Mouse (Mus musculus): ENCODE measurements around the gene Supt6. TPM values are rescaled to one million over a fixed set of nuclear protein-coding genes. Genes with fewer than 3 reads are reported as not detected.

The Supt6 gene
- polyA plus RNA-seq, 1 experiment from 2014 or later = 35.4 TPM

DNA sequence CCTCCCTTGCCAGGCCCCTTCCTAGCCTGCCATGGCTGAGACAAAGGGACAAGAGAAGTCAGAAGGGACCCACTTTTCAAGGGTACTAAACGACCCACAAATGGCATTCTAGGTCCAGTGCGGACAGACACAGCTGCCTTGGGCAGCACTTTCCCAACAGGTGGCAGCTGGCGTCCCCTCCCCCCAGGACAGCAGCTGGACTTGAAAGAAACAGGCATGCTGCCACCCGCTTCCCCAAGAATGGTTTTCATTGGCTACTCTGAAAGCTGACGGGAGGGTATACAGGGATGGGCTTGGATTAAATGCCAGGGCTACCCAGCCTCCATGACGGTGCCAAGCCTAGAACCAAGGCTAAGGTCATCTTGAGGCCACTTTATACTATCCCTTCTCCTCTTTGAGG, 83.3 kb downstream of the Supt6 start:
- H3K27me3 ChIP-seq (ENCODE audit: control insufficient read depth, insufficient read depth, low read length) = no peaks in the 10 kb centered on the region
- DNase-seq (ENCODE audit: low spot score) = no peak
- peak overlapping the region; percentile 84; the same call in 1 of the 2 replicates for H3K4me3 ChIP-seq (ENCODE audit: low read depth, low read length)
- no peaks in the 10 kb centered on the region for H3K9me3 ChIP-seq (ENCODE audit: control insufficient read depth, low read length)
- WGBS = 56% methylated on average over 6 of the region's 6 CpGs
- peaks cover 28% of the 10 kb centered on the region for H3K4me1 ChIP-seq (ENCODE audit: control insufficient read depth, insufficient read depth, low read length)
- no peak for ATAC-seq (ENCODE audit: insufficient read depth, low FRiP score, low TSS enrichment)
- peaks cover 34% of the 10 kb centered on the region for H3K36me3 ChIP-seq (ENCODE audit: control insufficient read depth, insufficient read depth, low read length)
- H3K27ac ChIP-seq (ENCODE audit: low read depth, low read length) = 0 out of 2 replicates have a peak overlapping the region, but pooled peaks have one; percentile 44
- peak overlapping the region; percentile 89 for H3K4me2 ChIP-seq (ENCODE audit: low read depth)
- H3K9ac ChIP-seq (ENCODE audit: low read length) = no peak overlapping the region

DNA sequence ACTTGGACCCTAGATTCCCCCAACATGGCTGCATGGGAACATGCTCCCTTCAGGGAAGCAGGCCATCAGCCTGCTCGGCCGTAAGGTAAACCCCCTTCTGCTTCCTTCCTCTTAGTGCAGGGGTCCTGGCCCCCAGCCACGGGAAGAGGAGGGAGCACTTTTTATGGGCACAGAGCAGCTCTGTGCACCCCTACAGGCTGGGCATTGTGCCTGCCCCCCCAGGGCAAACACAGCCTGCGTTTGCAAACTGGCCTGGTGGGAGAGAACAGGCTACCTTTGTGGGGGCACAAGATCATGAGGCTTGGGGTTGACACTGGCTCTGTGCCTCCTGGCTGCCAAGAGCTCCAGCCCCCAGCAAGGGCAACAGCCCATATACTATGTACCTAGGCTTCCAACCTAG, 83.8 kb downstream of the Supt6 start:
- ATAC-seq (ENCODE audit: insufficient read depth, low FRiP score, low TSS enrichment) = no peak
- Histone ChIP-seq H3K4me1 (ENCODE audit: control insufficient read depth, insufficient read depth, low read length) (peaks cover 28% of the 10 kb centered on the region), H3K27ac (ENCODE audit: low read depth, low read length) (0 out of 2 replicates have a peak overlapping the region, but pooled peaks have one; percentile 44), H3K9ac (ENCODE audit: low read length) (no peak overlapping the region), H3K9me3 (ENCODE audit: control insufficient read depth, low read length) (no peaks in the 10 kb centered on the region), H3K4me2 (ENCODE audit: low read depth) (no peak overlapping the region), H3K36me3 (ENCODE audit: control insufficient read depth, insufficient read depth, low read length) (peaks cover 36% of the 10 kb centered on the region), H3K4me3 (ENCODE audit: low read depth, low read length) (peak overlapping the region; percentile 84; the same call in 1 of the 2 replicates), H3K27me3 (ENCODE audit: control insufficient read depth, insufficient read depth, low read length) (no peaks in the 10 kb centered on the region)
- WGBS = 73% methylated on average over 4 of the region's 4 CpGs
- no peak for DNase-seq (ENCODE audit: low spot score)

DNA sequence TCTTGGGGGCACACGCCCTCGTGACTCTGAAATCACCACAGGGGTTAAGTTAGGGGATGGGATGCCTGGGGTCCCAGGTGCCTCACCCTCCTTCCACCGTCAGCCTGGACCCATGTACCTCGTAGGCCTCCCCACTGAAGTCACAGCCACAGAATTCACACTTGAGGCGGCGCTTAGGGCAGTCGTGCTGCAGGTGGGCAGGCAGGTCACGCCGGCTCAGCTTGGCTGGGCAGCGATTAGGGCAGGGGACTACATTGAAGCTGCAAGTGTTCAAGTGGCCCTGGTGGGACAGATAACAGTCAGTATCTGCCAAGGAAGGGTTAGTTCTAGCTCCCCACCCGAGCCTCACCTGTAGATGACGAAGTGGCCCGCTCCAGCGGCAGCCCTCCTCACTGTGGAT, 84.6 kb downstream of the Supt6 start:
- Histone ChIP-seq H3K4me1 (ENCODE audit: control insufficient read depth, insufficient read depth, low read length) (peaks cover 27% of the 10 kb centered on the region), H3K36me3 (ENCODE audit: control insufficient read depth, insufficient read depth, low read length) (peaks cover 36% of the 10 kb centered on the region), H3K27ac (ENCODE audit: low read depth, low read length) (no peak overlapping the region), H3K4me2 (ENCODE audit: low read depth) (no peak overlapping the region), H3K27me3 (ENCODE audit: control insufficient read depth, insufficient read depth, low read length) (no peaks in the 10 kb centered on the region), H3K9me3 (ENCODE audit: control insufficient read depth, low read length) (no peaks in the 10 kb centered on the region), H3K4me3 (ENCODE audit: low read depth, low read length) (no peak overlapping the region), H3K9ac (ENCODE audit: low read length) (no peak overlapping the region)
- DNase-seq (ENCODE audit: low spot score) = no peak
- ATAC-seq (ENCODE audit: insufficient read depth, low FRiP score, low TSS enrichment) = no peak
- 93% methylated on average over 14 of the region's 14 CpGs for WGBS

DNA sequence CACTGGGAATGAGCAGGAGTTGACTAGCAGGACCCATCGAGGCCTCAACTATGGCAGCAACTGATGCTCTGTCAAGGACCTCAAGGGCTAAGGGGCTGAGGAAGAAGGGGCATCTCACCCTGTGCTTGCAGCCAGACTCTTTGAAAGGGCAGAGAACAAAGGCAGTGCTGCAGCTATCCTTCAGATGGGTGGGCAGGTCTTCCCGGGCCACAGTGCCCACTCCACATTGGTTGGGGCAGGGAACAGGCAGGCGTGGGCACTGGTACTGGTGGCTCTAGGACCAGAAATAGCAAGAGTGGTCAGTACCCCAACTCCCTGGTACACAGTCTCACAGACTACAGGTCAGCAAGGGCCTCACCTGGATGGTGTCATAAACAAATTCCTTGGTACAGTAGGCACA, 85.1 kb downstream of the Supt6 start:
- no peak overlapping the region for H3K9ac ChIP-seq (ENCODE audit: low read length)
- peaks cover 36% of the 10 kb centered on the region for H3K36me3 ChIP-seq (ENCODE audit: control insufficient read depth, insufficient read depth, low read length)
- no peak overlapping the region for H3K27ac ChIP-seq (ENCODE audit: low read depth, low read length)
- ATAC-seq (ENCODE audit: insufficient read depth, low FRiP score, low TSS enrichment) = no peak
- DNase-seq (ENCODE audit: low spot score) = no peak
- WGBS = 90% methylated on average over 3 of the region's 3 CpGs
- no peaks in the 10 kb centered on the region for H3K9me3 ChIP-seq (ENCODE audit: control insufficient read depth, low read length)
- H3K4me1 ChIP-seq (ENCODE audit: control insufficient read depth, insufficient read depth, low read length) = peaks cover 22% of the 10 kb centered on the region
- no peak overlapping the region for H3K4me3 ChIP-seq (ENCODE audit: low read depth, low read length)
- H3K27me3 ChIP-seq (ENCODE audit: control insufficient read depth, insufficient read depth, low read length) = no peaks in the 10 kb centered on the region
- H3K4me2 ChIP-seq (ENCODE audit: low read depth) = no peak overlapping the region

DNA sequence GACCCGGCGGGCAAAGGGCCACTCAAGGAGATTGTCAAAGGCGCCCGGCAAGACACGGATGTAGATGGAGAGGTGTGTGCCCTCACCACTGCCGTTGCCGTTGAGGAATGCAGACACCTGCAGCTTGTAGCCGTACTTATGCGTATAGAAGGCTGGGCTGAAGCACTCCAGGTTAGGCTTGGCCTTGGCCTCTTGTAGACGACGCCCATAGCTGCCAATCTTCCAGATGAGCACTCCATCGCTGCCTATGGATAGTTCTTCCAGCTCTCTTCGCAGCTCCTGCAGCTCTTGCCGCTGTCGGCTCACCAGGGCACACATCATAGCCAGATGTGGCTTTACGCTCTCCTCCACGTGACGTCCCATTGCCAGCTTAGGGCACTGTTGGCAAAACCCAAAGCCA, 85.6 kb downstream of the Supt6 start:
- ATAC-seq (ENCODE audit: insufficient read depth, low FRiP score, low TSS enrichment) = no peak
- H3K36me3 ChIP-seq (ENCODE audit: control insufficient read depth, insufficient read depth, low read length) = peaks cover 36% of the 10 kb centered on the region
- WGBS = 92% methylated on average over 18 of the region's 18 CpGs

DNA sequence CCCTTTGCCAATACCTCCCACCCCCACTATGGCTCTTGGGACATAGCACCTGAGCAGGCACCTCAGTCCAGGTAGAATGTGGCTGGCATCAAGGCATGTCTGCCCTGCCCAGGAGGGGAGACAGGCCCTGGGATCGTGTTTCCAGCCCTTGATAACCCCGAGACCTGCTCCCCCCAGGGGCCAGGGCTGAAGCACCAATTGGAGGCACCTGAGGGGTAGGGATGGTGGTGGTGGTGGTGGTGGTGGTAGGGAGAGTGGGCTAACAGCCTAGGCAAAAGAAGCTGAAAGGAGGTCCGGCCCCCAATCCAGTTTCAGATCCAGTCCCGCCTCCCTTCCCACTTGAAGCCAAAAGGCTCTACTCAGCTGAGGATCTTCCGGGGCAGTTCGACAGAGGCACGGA, 86.2 kb downstream of the Supt6 start:
- Histone ChIP-seq H3K9ac (ENCODE audit: low read length) (no peak overlapping the region), H3K9me3 (ENCODE audit: control insufficient read depth, low read length) (no peaks in the 10 kb centered on the region), H3K4me2 (ENCODE audit: low read depth) (no peak overlapping the region), H3K36me3 (ENCODE audit: control insufficient read depth, insufficient read depth, low read length) (peaks cover 39% of the 10 kb centered on the region), H3K4me3 (ENCODE audit: low read depth, low read length) (no peak overlapping the region), H3K27ac (ENCODE audit: low read depth, low read length) (no peak overlapping the region), H3K4me1 (ENCODE audit: control insufficient read depth, insufficient read depth, low read length) (peaks cover 20% of the 10 kb centered on the region), H3K27me3 (ENCODE audit: control insufficient read depth, insufficient read depth, low read length) (no peaks in the 10 kb centered on the region)
- WGBS = 87% methylated on average over 7 of the region's 7 CpGs
- no peak for ATAC-seq (ENCODE audit: insufficient read depth, low FRiP score, low TSS enrichment)
- DNase-seq (ENCODE audit: low spot score) = no peak

More for the DNA sequence above, 85.6 kb downstream of the Supt6 start:
- Histone ChIP-seq H3K4me1 (ENCODE audit: control insufficient read depth, insufficient read depth, low read length) (peaks cover 20% of the 10 kb centered on the region), H3K27ac (ENCODE audit: low read depth, low read length) (no peak overlapping the region), H3K4me3 (ENCODE audit: low read depth, low read length) (no peak overlapping the region), H3K4me2 (ENCODE audit: low read depth) (no peak overlapping the region), H3K9ac (ENCODE audit: low read length) (no peak overlapping the region), H3K27me3 (ENCODE audit: control insufficient read depth, insufficient read depth, low read length) (no peaks in the 10 kb centered on the region), H3K9me3 (ENCODE audit: control insufficient read depth, low read length) (no peaks in the 10 kb centered on the region)
- no peak for DNase-seq (ENCODE audit: low spot score)

DNA sequence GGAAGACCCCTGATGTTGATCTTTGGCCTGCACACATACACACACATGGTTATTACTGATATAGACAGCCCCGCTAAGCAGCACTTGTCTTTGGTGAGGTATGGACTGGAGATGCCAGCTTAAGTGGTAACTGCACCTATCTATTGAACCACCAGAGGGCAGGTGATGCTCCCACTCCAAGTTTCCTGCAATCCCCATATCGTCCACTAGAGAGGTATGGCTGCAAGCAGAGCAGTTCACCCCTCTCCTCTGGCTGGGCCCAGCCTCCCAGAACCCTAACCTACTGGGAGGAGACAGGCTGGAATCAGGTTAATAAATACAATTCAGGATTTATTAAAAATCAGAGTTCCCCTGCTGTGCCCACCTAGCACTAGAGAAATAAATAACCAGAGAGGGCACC, 86.7 kb downstream of the Supt6 start:
- ATAC-seq (ENCODE audit: insufficient read depth, low FRiP score, low TSS enrichment) (peak; percentile 29; the same call in 1 of the 2 replicates), DNase-seq (ENCODE audit: low spot score) (peak; percentile 81)
- no peak overlapping the region for H3K27ac ChIP-seq (ENCODE audit: low read depth, low read length)
- WGBS = 39% methylated on average over 2 of the region's 2 CpGs
- H3K9ac ChIP-seq (ENCODE audit: low read length) = no peak overlapping the region
- H3K27me3 ChIP-seq (ENCODE audit: control insufficient read depth, insufficient read depth, low read length) = no peaks in the 10 kb centered on the region
- H3K4me2 ChIP-seq (ENCODE audit: low read depth) = no peak overlapping the region
- no peak overlapping the region for H3K4me3 ChIP-seq (ENCODE audit: low read depth, low read length)
- H3K9me3 ChIP-seq (ENCODE audit: control insufficient read depth, low read length) = no peaks in the 10 kb centered on the region
- peaks cover 20% of the 10 kb centered on the region for H3K4me1 ChIP-seq (ENCODE audit: control insufficient read depth, insufficient read depth, low read length)
- peaks cover 43% of the 10 kb centered on the region for H3K36me3 ChIP-seq (ENCODE audit: control insufficient read depth, insufficient read depth, low read length)

Small RNA genes within 50 kb of the gene (microRNA-seq; reads per million reads assigned to microRNA genes)
- not detected for gene Mir7653

Other genes starting within 250 kb of the Supt6 start
- 18.4 and 19.4 TPM in 2 replicates for gene Dhrs13, start 213.7 kb downstream of the Supt6 start, polyA plus RNA-seq (2014; fragmentation: Nextera tagmentation; extraction: Ambion mirVana)
- 60.8 and 62.9 TPM in 2 replicates for gene Flot2, start 208.1 kb downstream of the Supt6 start, polyA plus RNA-seq (2014; fragmentation: Nextera tagmentation; extraction: Ambion mirVana)
- 35.9 and 37.3 TPM in 2 replicates for gene Eral1, start 165.6 kb downstream of the Supt6 start, polyA plus RNA-seq (2014; fragmentation: Nextera tagmentation; extraction: Ambion mirVana)
- gene Fam222b, start 151.3 kb downstream of the Supt6 start, polyA plus RNA-seq (2014; fragmentation: Nextera tagmentation; extraction: Ambion mirVana) = 27.6 and 33.2 TPM in 2 replicates
- 109 and 124 TPM in 2 replicates for gene Traf4, start 80.4 kb downstream of the Supt6 start, polyA plus RNA-seq (2014; fragmentation: Nextera tagmentation; extraction: Ambion mirVana)
- 6.6 and 7.8 TPM in 2 replicates for gene Nek8, start 69.3 kb downstream of the Supt6 start, polyA plus RNA-seq (2014; fragmentation: Nextera tagmentation; extraction: Ambion mirVana)
- gene Tlcd1, start 69.3 kb downstream of the Supt6 start, polyA plus RNA-seq (2014; fragmentation: Nextera tagmentation; extraction: Ambion mirVana) = 9.1 and 9.9 TPM in 2 replicates
- 1,230 and 1,275 TPM in 2 replicates for gene Rpl23a, start 62.4 kb downstream of the Supt6 start, polyA plus RNA-seq (2014; fragmentation: Nextera tagmentation; extraction: Ambion mirVana)
- gene Rab34, start 57.6 kb downstream of the Supt6 start, polyA plus RNA-seq (2014; fragmentation: Nextera tagmentation; extraction: Ambion mirVana) = 75.3 and 82.7 TPM in 2 replicates
- 0.49 and 1.3 TPM in 2 replicates for gene Proca1, start 52.6 kb downstream of the Supt6 start, polyA plus RNA-seq (2014; fragmentation: Nextera tagmentation; extraction: Ambion mirVana)
- gene Sdf2, start 241 bp downstream of the Supt6 start, polyA plus RNA-seq (2014; fragmentation: Nextera tagmentation; extraction: Ambion mirVana) = 60.1 and 62.5 TPM in 2 replicates
- gene 2610507B11Rik, start 15.8 kb upstream of the Supt6 start, polyA plus RNA-seq (2014; fragmentation: Nextera tagmentation; extraction: Ambion mirVana) = 68.2 and 68.9 TPM in 2 replicates
- 0.17 TPM in 1 of 2 replicates, not detected in the other for gene BC030499, start 44.9 kb upstream of the Supt6 start, polyA plus RNA-seq (2014; fragmentation: Nextera tagmentation; extraction: Ambion mirVana)
- gene Spag5, start 55.5 kb upstream of the Supt6 start, polyA plus RNA-seq (2014; fragmentation: Nextera tagmentation; extraction: Ambion mirVana) = 48.0 and 52.7 TPM in 2 replicates
- gene Aldoc, start 77.0 kb upstream of the Supt6 start, polyA plus RNA-seq (2014; fragmentation: Nextera tagmentation; extraction: Ambion mirVana) = 3.0 and 4.0 TPM in 2 replicates
- 65.5 and 72.3 TPM in 2 replicates for gene Pigs, start 82.4 kb upstream of the Supt6 start, polyA plus RNA-seq (2014; fragmentation: Nextera tagmentation; extraction: Ambion mirVana)
- 69.3 and 74.6 TPM in 2 replicates for gene Unc119, start 97.5 kb upstream of the Supt6 start, polyA plus RNA-seq (2014; fragmentation: Nextera tagmentation; extraction: Ambion mirVana)
- not detected in 2 replicates for gene Foxn1, start 140.6 kb upstream of the Supt6 start, polyA plus RNA-seq (2014; fragmentation: Nextera tagmentation; extraction: Ambion mirVana)
- not detected in 2 replicates for gene Slc13a2, start 176.2 kb upstream of the Supt6 start, polyA plus RNA-seq (2014; fragmentation: Nextera tagmentation; extraction: Ambion mirVana)
- gene Slc46a1, start 219.7 kb upstream of the Supt6 start, polyA plus RNA-seq (2014; fragmentation: Nextera tagmentation; extraction: Ambion mirVana) = 17.6 and 19.6 TPM in 2 replicates

All from neural tube, embryonic 11.5 days (tissue).